Mouse (Mus musculus) 3134 (cell line): ENCODE results near the gene Hsp90ab1.

Experiments used
- DNase-seq: peaks from one replicate; pipeline ENCODE4 v3.0.0-alpha.2; 2011; ENCODE audit warnings: low spot score; ENCODE audit not compliant: insufficient read length; ENCODE audit errors: extremely low read depth

The Hsp90ab1 gene

GRCm38 (mm10) chr17:45596631-45597396 lies 23.7 kb upstream of the Hsp90ab1 start:
- DNase-seq, result peak; percentile 93

GRCm38 (mm10) chr17:45595736-45596390 lies 22.8 kb upstream of the Hsp90ab1 start:
- no peak for DNase-seq

- peak; percentile 82 for DNase-seq
Observed at GRCm38 (mm10) chr17:45594881-45595735, 22.0 kb upstream of the Hsp90ab1 start.

DNA sequence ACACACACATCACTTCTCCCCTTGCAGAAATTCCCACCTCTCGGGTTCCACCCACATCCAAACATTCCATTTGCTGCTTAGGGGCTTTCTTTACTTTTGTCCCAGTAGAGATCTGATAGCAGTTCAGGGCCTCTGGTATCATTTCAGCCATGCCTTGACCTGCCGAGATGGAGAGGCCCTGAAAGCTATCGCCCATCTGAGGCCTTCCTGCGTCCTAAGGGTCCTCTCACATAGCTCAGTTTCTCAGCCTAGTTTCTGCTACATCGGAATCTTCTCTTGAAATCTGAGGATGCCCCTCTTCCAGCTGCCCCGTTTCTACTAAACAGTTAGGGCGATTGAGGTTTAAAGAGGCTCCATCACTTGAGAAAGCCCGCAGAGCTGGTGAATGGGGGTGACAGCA lies 21.1 kb upstream of the Hsp90ab1 start:
- DNase-seq, result no peak

DNA sequence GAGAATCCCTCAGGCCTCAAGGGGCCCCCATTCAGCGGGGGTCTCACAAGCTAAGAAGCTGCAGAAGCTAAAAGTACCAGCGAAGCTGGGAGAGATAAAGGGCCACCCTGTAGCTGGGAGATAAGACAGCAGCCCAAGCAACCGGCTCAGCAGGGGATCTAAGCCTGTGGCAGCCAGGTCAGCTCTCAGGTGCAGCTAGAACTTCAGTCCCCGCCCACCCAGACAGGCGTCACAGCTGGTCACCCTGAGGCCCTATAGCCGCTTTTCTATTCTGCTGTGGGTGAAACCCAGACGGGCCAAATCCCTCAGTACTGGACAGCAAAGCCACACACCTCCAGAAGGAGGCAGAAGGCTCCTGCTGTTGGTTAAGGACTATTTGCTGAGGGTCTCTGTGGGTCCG lies 20.4 kb upstream of the Hsp90ab1 start:
- DNase-seq, result no peak

- DNase-seq, result no peak
Observed at GRCm38 (mm10) chr17:45592606-45593431, 19.7 kb upstream of the Hsp90ab1 start.

DNA sequence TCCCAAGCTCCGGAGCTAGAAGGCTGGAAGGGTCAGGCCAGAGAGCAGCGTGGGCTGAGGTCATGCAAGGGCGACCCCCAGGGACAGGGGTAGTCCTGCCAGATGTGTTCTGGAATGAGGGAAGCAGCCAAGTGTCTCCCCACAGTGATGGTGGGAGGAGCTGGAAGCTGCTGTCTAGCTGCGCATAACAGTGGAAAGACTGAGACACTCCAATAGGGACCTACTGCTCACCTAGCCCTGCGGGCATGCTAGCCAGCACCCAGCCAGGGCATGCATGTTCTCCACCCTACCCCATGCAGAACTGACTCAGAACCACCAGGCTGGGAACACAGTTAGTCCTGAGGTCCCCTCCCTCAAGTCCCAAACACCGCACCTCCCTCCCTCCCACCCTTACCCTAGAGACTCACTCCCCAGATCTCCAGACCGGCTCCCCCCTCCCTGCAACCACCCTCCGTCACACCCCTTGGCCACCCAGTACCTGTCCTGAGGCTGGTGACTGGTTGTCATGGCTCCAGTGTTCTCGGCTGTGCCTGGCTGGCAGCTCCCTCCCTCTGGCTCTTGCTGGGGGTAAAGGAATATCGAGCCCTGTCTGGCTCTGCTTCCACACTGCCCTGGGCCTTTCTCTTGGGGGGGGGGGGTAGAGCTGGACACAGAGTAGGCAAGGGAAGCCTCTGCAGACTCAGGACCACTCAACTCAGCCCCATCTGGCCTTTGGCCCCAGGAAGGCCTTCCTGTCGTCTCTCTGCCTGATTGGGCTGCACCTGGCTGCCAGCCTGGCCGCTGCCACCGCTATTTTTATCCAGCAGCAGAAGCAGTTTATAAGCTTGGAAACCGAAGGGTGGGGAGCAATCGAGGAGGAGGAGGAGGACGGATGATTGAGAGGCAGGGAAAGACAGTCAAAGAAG lies 18.9 kb upstream of the Hsp90ab1 start:
- no peak for DNase-seq

DNA sequence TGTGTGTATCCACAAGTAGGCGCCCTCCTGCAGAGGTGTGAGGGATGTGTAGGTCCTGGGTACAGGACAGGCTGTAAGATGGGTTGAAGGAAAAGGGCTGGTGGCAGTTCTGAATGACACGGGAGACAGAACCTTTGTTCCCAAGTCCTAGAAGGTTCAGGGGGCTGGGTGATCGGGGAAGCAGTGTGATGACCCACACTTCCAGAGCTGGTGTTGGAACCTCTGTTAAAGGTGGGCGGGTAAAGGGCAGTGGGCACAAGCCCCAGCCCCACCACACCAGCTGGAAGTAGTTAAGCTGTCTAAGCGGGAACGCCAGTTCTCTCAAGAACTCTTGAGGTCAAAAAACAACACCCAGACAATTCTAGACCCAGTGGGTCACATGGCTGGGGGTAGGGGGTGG lies 17.3 kb upstream of the Hsp90ab1 start:
- DNase-seq, result no peak

GRCm38 (mm10) chr17:45589844-45590243 lies 16.8 kb upstream of the Hsp90ab1 start:
- DNase-seq, result no peak

DNA sequence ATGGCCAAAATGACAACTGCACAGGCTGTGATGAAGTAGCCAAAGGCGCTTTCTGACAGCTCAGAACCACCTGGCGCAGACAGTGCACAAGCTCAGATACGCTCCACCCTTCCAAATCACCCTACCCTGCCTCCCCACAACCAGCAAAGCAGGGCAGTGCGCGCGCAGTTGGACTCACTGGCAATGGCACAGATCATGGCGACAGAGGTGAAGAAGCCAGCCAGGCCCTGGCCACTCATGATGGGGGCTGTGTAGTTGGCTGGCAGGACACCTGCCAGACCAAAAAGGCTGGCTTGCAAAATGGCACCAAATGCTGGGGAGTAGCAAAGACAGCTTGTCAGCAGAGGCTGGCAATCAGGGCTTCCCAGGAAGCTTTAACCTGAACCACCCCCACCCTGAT lies 16.2 kb upstream of the Hsp90ab1 start:
- no peak for DNase-seq

DNA sequence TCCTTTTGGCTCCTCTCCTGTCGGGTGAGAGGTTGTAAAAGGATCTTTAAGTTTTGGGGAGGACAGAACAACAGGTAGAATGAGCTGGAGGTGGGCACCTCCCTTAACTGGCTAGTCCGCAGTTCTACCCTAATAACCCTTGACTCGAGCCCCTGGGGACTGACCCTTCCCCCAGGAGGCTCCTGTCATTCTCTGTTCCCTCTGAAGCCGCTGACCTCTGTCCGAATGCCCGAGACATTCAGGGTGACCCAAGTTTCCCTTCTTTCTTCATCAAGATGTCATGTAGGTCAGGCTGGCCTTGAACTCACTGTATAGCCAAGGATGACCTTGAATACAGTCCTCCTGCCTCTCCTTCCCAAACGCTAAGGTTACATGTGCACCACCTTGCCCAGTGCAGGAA lies 15.3 kb upstream of the Hsp90ab1 start:
- DNase-seq, result no peak

GRCm38 (mm10) chr17:45586449-45586837 lies 13.4 kb upstream of the Hsp90ab1 start:
- DNase-seq, result no peak

DNA sequence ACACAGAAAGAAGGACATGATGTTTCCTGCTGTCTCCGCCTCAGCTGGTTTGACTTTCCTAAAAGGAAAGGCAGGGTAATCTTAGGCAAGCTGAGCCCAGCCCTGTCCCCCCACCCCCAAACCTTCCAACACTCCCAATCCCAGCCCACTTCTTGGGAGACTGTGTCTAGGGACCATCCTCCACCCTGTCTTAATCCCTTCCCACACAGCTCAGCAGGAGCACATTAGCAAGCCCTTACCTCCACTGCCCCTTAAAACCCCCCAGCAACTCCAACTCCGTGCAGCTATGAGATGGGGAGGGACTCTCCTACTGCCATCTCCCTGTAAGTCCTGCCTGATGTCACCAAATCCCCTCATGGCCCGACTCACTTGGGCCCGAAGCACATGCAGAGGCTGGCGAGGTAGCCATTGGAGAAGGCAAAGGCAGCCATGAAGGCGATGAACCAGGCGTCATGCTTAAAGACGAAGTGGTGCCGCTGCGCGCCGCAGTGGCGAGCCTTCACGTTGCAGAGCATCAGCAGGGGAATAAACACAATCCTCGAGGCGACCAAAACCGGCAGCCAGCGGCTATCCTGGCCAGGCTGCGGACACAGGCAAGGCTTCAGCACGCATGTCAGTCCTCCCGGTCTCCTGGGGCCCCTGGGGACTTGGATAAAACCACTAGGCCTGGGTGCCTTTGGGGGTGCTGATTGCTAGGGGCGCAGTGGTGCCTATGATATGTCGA lies 12.8 kb upstream of the Hsp90ab1 start:
- DNase-seq, result no peak

- DNase-seq, result no peak
Observed at GRCm38 (mm10) chr17:45584939-45585678, 12.0 kb upstream of the Hsp90ab1 start.

GRCm38 (mm10) chr17:45584096-45584896 lies 11.2 kb upstream of the Hsp90ab1 start:
- DNase-seq, result peak; percentile 86

- no peak for DNase-seq
Observed at GRCm38 (mm10) chr17:45582715-45583355, 9.8 kb upstream of the Hsp90ab1 start.

DNA sequence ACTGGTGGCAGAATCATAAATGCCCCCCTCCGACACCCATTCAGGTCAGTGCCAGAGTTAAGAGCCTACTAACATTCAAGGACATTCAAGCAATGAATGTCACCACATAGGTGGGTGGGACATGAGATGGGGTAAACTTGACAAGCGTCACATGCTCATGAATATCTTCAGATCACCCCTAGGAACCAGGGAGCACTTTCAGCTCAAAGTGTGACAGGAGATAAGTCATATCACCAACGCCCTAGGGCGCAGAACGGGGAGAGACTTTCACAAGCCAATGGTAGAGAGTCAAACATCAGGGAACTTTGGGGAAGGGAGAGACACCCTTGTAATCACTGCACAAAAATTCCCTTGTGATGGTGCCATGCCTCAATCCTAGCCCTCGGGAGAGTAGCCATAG lies 9.1 kb upstream of the Hsp90ab1 start:
- DNase-seq, result no peak
